Mouse (Mus musculus) megakaryocyte, embryonic 14.5 days (primary cell): ENCODE measurements around the gene Parp11. TPM values are rescaled to one million over a fixed set of nuclear protein-coding genes. Genes with fewer than 3 reads are reported as not detected.
A peak's percentile ranks its signal among the peaks of the same experiment; 100 is the strongest.
"Not testable (repeated sequence)": the region's sequence is repeated elsewhere in the genome, so short reads cannot be mapped to it uniquely, and the experiment has no call there.

ENCODE experiments used
- H3K27me3 ChIP-seq: replicated peaks from 2 replicates; pipeline ENCODE3; 2012; ENCODE audit warnings: inconsistent platforms
- H3K36me3 ChIP-seq: replicated peaks from 2 replicates; pipeline ENCODE3; 2012; ENCODE audit warnings: low read length, inconsistent platforms, mixed read lengths
- H3K4me1 ChIP-seq: 2 replicates; pipeline ENCODE4 v1.6.1; 2012; ENCODE audit warnings: inconsistent platforms
- H3K4me3 ChIP-seq: replicated peaks from 2 replicates; pipeline ENCODE3; 2012; ENCODE audit warnings: moderate library complexity, mild to moderate bottlenecking, inconsistent platforms
- H3K9me3 ChIP-seq: 2 replicates; pipeline ENCODE4 v1.6.1; 2012; ENCODE audit warnings: inconsistent platforms
- FLI1 ChIP-seq: IDR thresholded peaks from 2 replicates; pipeline ENCODE4 v1.6.1; 2012; ENCODE audit warnings: low read length, inconsistent platforms, mixed read lengths
- GATA1 ChIP-seq: IDR thresholded peaks from 3 replicates; pipeline ENCODE4 v1.6.1; 2012; ENCODE audit warnings: mixed read lengths, low read length, inconsistent platforms, borderline replicate concordance
- polyA plus RNA-seq: library from polyadenylated mRNA; stranded (reverse); fragments of >175 nt; gene quantifications from 2 replicates; pipeline ENCODE4 v1.2.3, GENCODE M21; 2012; ENCODE audit warnings: low replicate concordance; ENCODE audit not compliant: insufficient read depth

Parp11 gene
- polyA plus RNA-seq, 1 experiment: 2.5 TPM

- TF ChIP-seq FLI1: no peak
- no peak for TF ChIP-seq GATA1
- Histone ChIP-seq H3K9me3 (no peaks in the 10 kb centered on the region), H3K4me1 (0 out of 2 replicates have a peak, but pooled peaks cover 4% of the 10 kb centered on the region), H3K4me3 (no peak overlapping the region), H3K36me3 (peaks cover 30% of the 10 kb centered on the region), H3K27me3 (peaks cover 4% of the 10 kb centered on the region)
Measured at GRCm38 (mm10) chr6:127492561-127492960, 45.9 kb downstream of the Parp11 start.

GRCm38 (mm10) chr6:127493750-127494149 lies 47.1 kb downstream of the Parp11 start:
- H3K27me3 ChIP-seq: peaks cover 7% of the 10 kb centered on the region
- no peak overlapping the region for H3K4me3 ChIP-seq
- H3K4me1 ChIP-seq: 0 out of 2 replicates have a peak, but pooled peaks cover 4% of the 10 kb centered on the region
- peaks cover 30% of the 10 kb centered on the region for H3K36me3 ChIP-seq
- no peaks in the 10 kb centered on the region for H3K9me3 ChIP-seq
- TF ChIP-seq GATA1 (no peak), FLI1 (no peak)

GRCm38 (mm10) chr6:127494357-127494756 lies 47.7 kb downstream of the Parp11 start:
- no peak overlapping the region for H3K4me3 ChIP-seq
- peaks cover 30% of the 10 kb centered on the region for H3K36me3 ChIP-seq
- H3K4me1 ChIP-seq: 0 out of 2 replicates have a peak, but pooled peaks cover 4% of the 10 kb centered on the region
- H3K27me3 ChIP-seq: peaks cover 11% of the 10 kb centered on the region
- no peaks in the 10 kb centered on the region for H3K9me3 ChIP-seq
- TF ChIP-seq GATA1 (no peak), FLI1 (no peak)

- Histone ChIP-seq H3K9me3 (no peaks in the 10 kb centered on the region), H3K36me3 (peaks cover 25% of the 10 kb centered on the region), H3K4me1 (peaks cover 9% of the 10 kb centered on the region), H3K27me3 (peaks cover 14% of the 10 kb centered on the region), H3K4me3 (no peak overlapping the region)
- TF ChIP-seq FLI1 (no peak), GATA1 (no peak)
Measured at GRCm38 (mm10) chr6:127495251-127495650, 48.6 kb downstream of the Parp11 start.

GRCm38 (mm10) chr6:127495876-127496275 lies 49.2 kb downstream of the Parp11 start:
- peaks cover 14% of the 10 kb centered on the region for H3K27me3 ChIP-seq
- peaks cover 13% of the 10 kb centered on the region for H3K4me1 ChIP-seq
- no peak for TF ChIP-seq GATA1
- TF ChIP-seq FLI1: no peak
- H3K4me3 ChIP-seq: no peak overlapping the region
- no peaks in the 10 kb centered on the region for H3K9me3 ChIP-seq
- H3K36me3 ChIP-seq: peaks cover 19% of the 10 kb centered on the region

- H3K4me1 ChIP-seq: peaks cover 13% of the 10 kb centered on the region
- no peak overlapping the region for H3K4me3 ChIP-seq
- H3K36me3 ChIP-seq: peaks cover 7% of the 10 kb centered on the region
- TF ChIP-seq FLI1 (no peak), GATA1 (no peak)
- peaks cover 14% of the 10 kb centered on the region for H3K27me3 ChIP-seq
- H3K9me3 ChIP-seq: no peaks in the 10 kb centered on the region
Measured at GRCm38 (mm10) chr6:127496841-127497656, 50.4 kb downstream of the Parp11 start.

- H3K4me3 ChIP-seq: peak overlapping the region; percentile 42
- H3K27me3 ChIP-seq: peaks cover 27% of the 10 kb centered on the region
- TF ChIP-seq FLI1 (no peak), GATA1 (no peak)
- no peaks in the 10 kb centered on the region for H3K9me3 ChIP-seq
- H3K4me1 ChIP-seq: peaks cover 17% of the 10 kb centered on the region
- no peaks in the 10 kb centered on the region for H3K36me3 ChIP-seq
Measured at GRCm38 (mm10) chr6:127500119-127500518, 53.5 kb downstream of the Parp11 start.

- Histone ChIP-seq H3K36me3 (no peaks in the 10 kb centered on the region), H3K9me3 (no peaks in the 10 kb centered on the region), H3K4me3 (no peak overlapping the region), H3K27me3 (peaks cover 29% of the 10 kb centered on the region), H3K4me1 (peaks cover 14% of the 10 kb centered on the region)
- TF ChIP-seq GATA1 (no peak), FLI1 (no peak)
Measured at GRCm38 (mm10) chr6:127500806-127501205, 54.2 kb downstream of the Parp11 start.

- TF ChIP-seq FLI1 (no peak), GATA1 (no peak)
- no peaks in the 10 kb centered on the region for H3K36me3 ChIP-seq
Measured at GRCm38 (mm10) chr6:127502530-127502929, 55.9 kb downstream of the Parp11 start.

GRCm38 (mm10) chr6:127513776-127514175 lies 67.1 kb downstream of the Parp11 start:
- H3K4me1 ChIP-seq, H3K4me3 ChIP-seq, H3K27me3 ChIP-seq, H3K36me3 ChIP-seq: not testable (repeated sequence)
- peaks cover 16% of the 10 kb centered on the region for H3K9me3 ChIP-seq

More at GRCm38 (mm10) chr6:127502530-127502929, 55.9 kb downstream of the Parp11 start:
- no peak overlapping the region for H3K4me3 ChIP-seq
- no peaks in the 10 kb centered on the region for H3K9me3 ChIP-seq
- H3K27me3 ChIP-seq: peaks cover 30% of the 10 kb centered on the region
- peaks cover 13% of the 10 kb centered on the region for H3K4me1 ChIP-seq

GRCm38 (mm10) chr6:127521176-127521575 lies 74.5 kb downstream of the Parp11 start:
- H3K4me3 ChIP-seq: peak overlapping the region; percentile 72
- H3K27me3 ChIP-seq: no peaks in the 10 kb centered on the region
- H3K36me3 ChIP-seq: no peaks in the 10 kb centered on the region
- H3K4me1 ChIP-seq: peaks cover 49% of the 10 kb centered on the region
- no peaks in the 10 kb centered on the region for H3K9me3 ChIP-seq
- TF ChIP-seq FLI1: no peak
- TF ChIP-seq GATA1: no peak
